Mouse (Mus musculus) megakaryocyte, adult 5-6 weeks (primary cell): Measurements from ENCODE around the gene Ephb1. TPM values are rescaled to one million over a fixed set of nuclear protein-coding genes. Genes with fewer than 3 reads are reported as not detected.

Experiments
- ATAC-seq: 2 replicates; pipeline ENCODE4 v1.8.0; 2016; ENCODE audit warnings: mild to moderate bottlenecking, inconsistent platforms; ENCODE audit not compliant: poor library complexity, severe bottlenecking
- total RNA-seq, 2 experiments: library from RNA; stranded (forward) in 1 of 2; stranded (reverse) in 1 of 2; fragments of 153-499, 151-499 nt in 1 of 2; fragments of 221-1000, 200-1000 nt in 1 of 2; gene quantifications; 2 replicates each; pipeline versions ENCODE4 v1.2.3 to v1.2.4; 2015 to 2017

The Ephb1 gene
- total RNA-seq, 2 experiments from 2014 or later: not detected

GRCm38 (mm10) chr9:101933946-101934573 is 420.4 kb downstream of the Ephb1 start:
- no peak for ATAC-seq

GRCm38 (mm10) chr9:101924829-101925228 is 429.7 kb downstream of the Ephb1 start:
- ATAC-seq: no peak

GRCm38 (mm10) chr9:101922846-101923245 is 431.6 kb downstream of the Ephb1 start:
- ATAC-seq: no peak

GRCm38 (mm10) chr9:101919324-101919723 is 435.2 kb downstream of the Ephb1 start:
- no peak for ATAC-seq

DNA sequence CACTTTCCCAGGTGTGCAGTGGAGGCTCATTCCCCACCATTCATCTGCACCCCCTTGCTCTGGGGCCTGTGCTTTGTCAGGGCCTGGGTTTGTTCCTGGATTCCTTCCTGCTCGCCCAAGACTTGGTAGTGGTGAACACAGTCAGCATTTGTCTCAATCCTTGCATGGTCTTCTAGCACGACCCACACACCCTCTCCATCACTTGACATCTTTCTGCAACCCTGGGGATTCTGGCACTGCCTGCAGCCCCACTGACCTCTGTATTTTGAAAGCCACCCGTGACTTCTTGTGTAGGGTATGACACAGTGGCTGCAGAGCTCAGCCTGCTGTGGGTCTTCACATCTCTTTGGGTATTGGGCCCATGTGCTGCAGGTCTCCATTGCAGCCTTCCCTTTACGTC is 435.7 kb downstream of the Ephb1 start:
- ATAC-seq: no peak

DNA sequence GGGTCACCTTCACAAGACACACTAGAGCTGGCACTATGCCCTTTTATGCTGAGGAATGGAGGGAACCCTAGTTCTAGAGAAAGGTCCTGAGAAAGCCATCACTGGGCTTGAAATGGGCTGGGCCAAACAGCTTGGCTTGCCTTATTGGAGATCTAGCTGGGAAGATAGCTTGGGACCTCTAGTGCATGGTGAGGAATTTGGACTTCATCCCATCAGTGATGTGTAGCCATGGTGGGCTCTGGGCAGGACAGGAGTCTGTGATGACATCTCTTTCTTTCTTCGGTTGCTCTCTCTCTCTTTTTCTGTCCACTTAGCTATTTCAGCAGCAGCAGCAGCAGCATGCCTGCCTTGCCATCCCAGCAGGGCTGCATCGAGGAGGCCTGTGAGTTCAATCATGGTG is 439.4 kb downstream of the Ephb1 start:
- ATAC-seq: no peak

- no peak for ATAC-seq
Observed at GRCm38 (mm10) chr9:101911176-101911866, 443.2 kb downstream of the Ephb1 start.

- ATAC-seq: no peak
Observed at GRCm38 (mm10) chr9:101909491-101909890, 445.0 kb downstream of the Ephb1 start.

- no peak for ATAC-seq
Observed at GRCm38 (mm10) chr9:101908849-101909248, 445.6 kb downstream of the Ephb1 start.

- ATAC-seq: no peak
Observed at GRCm38 (mm10) chr9:101907747-101908255, 446.7 kb downstream of the Ephb1 start.

DNA sequence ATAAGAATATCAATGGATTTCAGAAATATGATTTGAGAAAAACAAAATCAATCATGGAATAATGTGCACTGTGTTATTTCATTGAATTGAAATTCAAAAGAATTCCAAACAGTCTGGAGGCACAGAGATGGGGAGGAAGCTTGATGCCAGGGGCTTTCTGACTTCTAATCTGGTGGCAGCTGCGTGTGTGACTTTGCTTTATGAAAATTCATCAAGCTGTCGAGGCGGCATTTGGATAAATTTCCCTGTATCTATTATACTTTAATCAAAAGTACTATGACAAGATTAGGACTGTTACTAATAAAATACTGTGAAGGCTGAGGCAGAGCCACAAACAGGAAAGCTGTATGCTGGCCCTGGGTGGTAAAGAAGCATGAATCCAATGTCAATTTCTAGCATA is 451.1 kb downstream of the Ephb1 start:
- no peak for ATAC-seq

DNA sequence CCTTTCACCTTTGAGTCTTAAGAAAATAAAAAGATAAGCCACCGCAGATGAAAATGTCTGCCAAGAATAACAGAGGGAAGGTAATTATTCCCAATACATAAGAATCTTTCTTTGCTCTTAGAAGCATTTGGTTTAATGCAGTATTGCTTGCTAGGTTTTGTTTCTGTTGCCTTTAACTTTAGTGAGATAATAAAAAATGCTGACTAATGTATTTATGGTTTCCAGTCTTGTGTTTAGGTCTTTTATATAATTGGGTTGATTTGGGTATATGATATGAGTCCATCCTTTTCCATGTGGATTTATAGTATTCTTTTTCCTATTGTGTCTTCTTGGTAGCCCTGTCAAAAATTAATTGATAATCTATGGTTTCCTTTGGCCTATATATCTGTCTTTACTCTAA is 456.6 kb downstream of the Ephb1 start:
- ATAC-seq: no peak

DNA sequence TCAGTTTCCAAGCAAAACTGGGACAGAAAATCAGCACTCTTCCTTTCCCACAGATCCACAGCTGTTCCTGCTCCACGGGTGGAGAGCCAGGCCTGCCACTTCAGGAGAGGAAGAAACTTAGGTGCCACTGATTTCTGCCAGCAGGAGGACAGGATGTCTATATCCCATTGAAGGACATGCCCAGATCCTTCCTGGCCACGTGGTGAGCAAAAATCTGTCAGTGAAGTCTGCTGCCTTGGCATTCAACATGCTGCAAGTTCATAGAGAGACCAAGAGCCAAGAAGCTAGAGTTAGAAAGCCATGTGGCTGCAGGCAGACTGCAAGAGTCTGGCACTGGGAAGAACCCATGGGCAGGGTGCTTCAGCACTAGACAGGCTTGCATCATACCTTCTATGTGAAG is 471.2 kb downstream of the Ephb1 start:
- ATAC-seq: no peak

- ATAC-seq: no peak
Observed at GRCm38 (mm10) chr9:101877109-101877987, 477.1 kb downstream of the Ephb1 start.

- ATAC-seq: no peak
Observed at GRCm38 (mm10) chr9:101875306-101875705, 479.2 kb downstream of the Ephb1 start.

Other genes starting within 250 kb of the Ephb1 start
- not detected in 2 replicates for gene Ky, start 151.1 kb upstream of the Ephb1 start, total RNA-seq (2015)
- gene Ky, start 151.1 kb upstream of the Ephb1 start, total RNA-seq (2017): not detected in 2 replicates